Mouse (Mus musculus): ENCODE data around the gene Ccdc169. TPM values are rescaled to one million over a fixed set of nuclear protein-coding genes. Genes with fewer than 3 reads are reported as not detected.

Gene Ccdc169
- polyA plus RNA-seq (2012; ENCODE audit: low replicate concordance), result not detected in 2 replicates

GRCm38 (mm10) chr3:55137039-55137438 is at the start of gene Ccdc169:
Gene Ccdc169, plus strand, starts transcription at chr3:55137339.

GRCm38 (mm10) chr3:55111935-55112709 is 25.0 kb upstream of the Ccdc169 start, which contains the start of gene Spg20:
Gene Spg20, plus strand, starts transcription at chr3:55112108.

GRCm38 (mm10) chr3:55181766-55182165 is 44.6 kb downstream of the Ccdc169 start, which contains the start of gene Sohlh2:
Gene Sohlh2, plus strand, starts transcription at chr3:55182028.

Other genes starting within 250 kb of the Ccdc169 start
- not detected in 2 replicates for gene Sertm1, start 221.5 kb upstream of the Ccdc169 start, polyA plus RNA-seq (2012; ENCODE audit: low replicate concordance)
- 0.26 TPM in 1 of 2 replicates, not detected in the other for gene Ccna1, start 81.8 kb upstream of the Ccdc169 start, polyA plus RNA-seq (2012; ENCODE audit: low replicate concordance)
- gene Spg20, start 25.2 kb upstream of the Ccdc169 start, polyA plus RNA-seq (2012; ENCODE audit: low replicate concordance), result 8.9 and 9.8 TPM in 2 replicates
- gene Sohlh2, start 44.7 kb downstream of the Ccdc169 start, polyA plus RNA-seq (2012; ENCODE audit: low replicate concordance), result not detected in 2 replicates
- 0.36 and 0.99 TPM in 2 replicates for gene Dclk1, start 105.0 kb downstream of the Ccdc169 start, polyA plus RNA-seq (2012; ENCODE audit: low replicate concordance)